Mouse (Mus musculus) limb, embryonic 15.5 days (tissue): ENCODE measurements around the gene Psmd2. TPM values are rescaled to one million over a fixed set of nuclear protein-coding genes. Genes with fewer than 3 reads are reported as not detected.
A peak's percentile ranks its signal among the peaks of the same experiment; 100 is the strongest.

Experiments used
- ATAC-seq: fragments of 200-750 bp; cut with Nextera tagmentation; 2 replicates; pipeline ENCODE4 v1.8.0; 2017; ENCODE audit warnings: low read depth, moderate TSS enrichment; ENCODE audit not compliant: insufficient number of reproducible peaks, low FRiP score, low TSS enrichment
- H3K27ac ChIP-seq: fragments of 300-500 bp; sonication (generic); 2 replicates; pipeline ENCODE4 v1.5.1; 2015; ENCODE audit warnings: moderate library complexity, mild to moderate bottlenecking, inconsistent platforms
- H3K27me3 ChIP-seq: fragments of 300-500 bp; sonication (generic); 2 replicates; pipeline ENCODE4 v1.6.1; 2015; ENCODE audit warnings: inconsistent platforms
- H3K36me3 ChIP-seq: fragments of 300-500 bp; sonication (generic); 2 replicates; pipeline ENCODE4 v1.6.1; 2015; ENCODE audit warnings: inconsistent platforms
- H3K4me1 ChIP-seq: fragments of 300-500 bp; sonication (generic); 2 replicates; pipeline ENCODE4 v1.6.1; 2015; ENCODE audit warnings: inconsistent platforms
- H3K4me2 ChIP-seq: fragments of 300-500 bp; sonication (generic); 2 replicates; pipeline ENCODE4 v1.6.1; 2015; ENCODE audit warnings: mild to moderate bottlenecking, inconsistent platforms
- H3K4me3 ChIP-seq: fragments of 300-500 bp; sonication (generic); 2 replicates; pipeline ENCODE4 v1.5.1; 2015; ENCODE audit warnings: mild to moderate bottlenecking, inconsistent platforms
- H3K9ac ChIP-seq: fragments of 300-500 bp; sonication (generic); 2 replicates; pipeline ENCODE4 v1.6.1; 2015; ENCODE audit warnings: inconsistent platforms
- H3K9me3 ChIP-seq: fragments of 300-500 bp; sonication (generic); 2 replicates; pipeline ENCODE4 v1.6.1; 2016; ENCODE audit warnings: inconsistent platforms
- WGBS: fragments of 180-500 bp; shearing (Covaris S2); methylation state at CpG from one replicate; pipeline ENCODE4 v1.1.7; 2015; 5-methylcytosine and 5-hydroxymethylcytosine counted together
- polyA plus RNA-seq: library from polyadenylated mRNA; unstranded; fragments of >200 nt; fragmentation: Nextera tagmentation; extraction: Ambion mirVana; gene quantifications from 2 replicates; pipeline ENCODE4 v1.2.1, GENCODE M21; 2015

Gene Psmd2
- polyA plus RNA-seq, 1 experiment from 2014 or later: 292 TPM

- under 1% methylated on average over 34 of the region's 37 CpGs for WGBS
- Histone ChIP-seq H3K4me2 (peak within 1 kb of the TSS; percentile 86), H3K36me3 (peaks cover 42% of the 10 kb centered on the region)
These were observed 41.8 kb downstream of the Psmd2 start, which contains the start of gene Fam131a for GRCm38 (mm10) chr16:20693111-20693701. TSS of gene Fam131a (plus strand) at chr16:20693241.

GRCm38 (mm10) chr16:20694781-20695180 lies 43.3 kb downstream of the Psmd2 start:
- H3K27ac ChIP-seq: peak overlapping the region; percentile 80

More at GRCm38 (mm10) chr16:20693111-20693701, 41.8 kb downstream of the Psmd2 start, which contains the start of gene Fam131a:
- Histone ChIP-seq H3K27me3 (no peaks in the 10 kb centered on the region), H3K4me1 (peaks cover 46% of the 10 kb centered on the region), H3K27ac (peak within 1 kb of the TSS; percentile 94), H3K9ac (peak within 1 kb of the TSS; percentile 61), H3K4me3 (peak within 1 kb of the TSS; percentile 65), H3K9me3 (no peaks in the 10 kb centered on the region)
- ATAC-seq: peak; percentile 89

DNA sequence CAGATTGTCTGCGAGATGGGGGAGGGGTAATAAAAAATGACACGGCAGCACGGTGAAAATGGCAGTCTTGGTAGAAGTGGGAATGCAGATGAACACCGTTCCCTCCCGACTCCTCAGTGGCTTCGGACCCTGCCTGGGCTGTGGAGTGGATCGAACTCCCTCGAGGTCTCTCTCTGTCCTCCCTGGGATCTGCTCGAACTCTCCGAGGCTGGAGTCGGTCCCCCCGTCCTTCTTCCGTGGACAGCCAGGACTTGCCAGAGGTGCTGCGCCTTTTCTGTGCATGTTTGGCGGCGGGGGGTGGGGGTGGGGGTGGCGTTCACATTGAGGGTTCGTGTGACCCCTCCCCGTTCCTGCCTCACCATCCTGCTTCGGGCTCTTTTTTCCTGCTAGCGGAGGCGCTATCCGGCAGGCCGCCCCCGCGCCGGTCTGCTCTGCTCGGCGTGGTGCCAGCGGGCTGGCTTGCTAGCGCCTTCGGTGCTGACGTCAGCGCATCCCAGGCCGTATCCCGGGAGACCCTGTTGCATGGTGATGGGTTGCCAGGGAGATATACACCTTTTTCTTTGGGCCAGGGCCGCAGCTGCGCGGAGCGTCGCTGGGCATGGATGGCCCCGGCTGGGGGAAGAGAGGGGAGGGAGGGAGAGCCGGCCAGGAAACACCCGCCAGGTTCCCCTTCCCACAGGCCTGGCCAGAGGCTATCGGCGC lies 44.3 kb downstream of the Psmd2 start:
- Histone ChIP-seq H3K36me3 (peaks cover 36% of the 10 kb centered on the region), H3K9me3 (no peaks in the 10 kb centered on the region), H3K27ac (peak overlapping the region; percentile 80), H3K9ac (peak overlapping the region; percentile 5), H3K4me1 (peaks cover 52% of the 10 kb centered on the region), H3K27me3 (no peaks in the 10 kb centered on the region), H3K4me3 (peak overlapping the region; percentile 44), H3K4me2 (peak overlapping the region; percentile 75)
- ATAC-seq: peak; percentile 73
- WGBS: 2% methylated on average over 46 of the region's 46 CpGs

More at GRCm38 (mm10) chr16:20694781-20695180, 43.3 kb downstream of the Psmd2 start:
- Histone ChIP-seq H3K9me3 (no peaks in the 10 kb centered on the region), H3K4me1 (peaks cover 46% of the 10 kb centered on the region), H3K4me2 (peak overlapping the region; percentile 75; the same call in 1 of the 2 replicates), H3K4me3 (peak overlapping the region; percentile 44), H3K36me3 (peaks cover 39% of the 10 kb centered on the region), H3K9ac (no peak overlapping the region), H3K27me3 (no peaks in the 10 kb centered on the region)
- ATAC-seq: no peak
- WGBS: 58% methylated on average over 8 of the region's 8 CpGs

DNA sequence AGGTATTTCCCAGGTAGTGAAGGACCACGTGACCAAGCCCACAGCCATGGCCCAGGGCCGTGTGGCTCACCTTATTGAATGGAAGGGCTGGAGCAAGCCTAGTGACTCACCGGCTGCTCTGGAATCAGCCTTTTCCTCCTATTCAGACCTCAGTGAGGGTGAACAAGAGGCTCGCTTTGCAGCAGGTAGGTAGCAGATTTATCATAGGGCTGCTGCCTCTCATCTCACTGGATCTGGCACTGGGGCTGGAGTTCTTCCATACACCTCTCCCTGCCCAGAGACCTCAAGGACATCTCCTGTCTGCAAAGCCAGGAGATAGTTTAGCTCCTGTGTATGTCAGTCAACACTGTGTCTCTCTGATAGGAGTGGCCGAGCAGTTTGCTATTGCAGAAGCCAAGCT lies 47.8 kb downstream of the Psmd2 start:
- Histone ChIP-seq H3K9ac (no peak overlapping the region), H3K4me3 (no peak overlapping the region), H3K9me3 (no peaks in the 10 kb centered on the region), H3K27me3 (no peaks in the 10 kb centered on the region), H3K4me1 (peaks cover 49% of the 10 kb centered on the region), H3K4me2 (no peak overlapping the region), H3K36me3 (peaks cover 37% of the 10 kb centered on the region), H3K27ac (no peak overlapping the region)
- 77% methylated on average over 5 of the region's 5 CpGs for WGBS
- ATAC-seq: no peak

DNA sequence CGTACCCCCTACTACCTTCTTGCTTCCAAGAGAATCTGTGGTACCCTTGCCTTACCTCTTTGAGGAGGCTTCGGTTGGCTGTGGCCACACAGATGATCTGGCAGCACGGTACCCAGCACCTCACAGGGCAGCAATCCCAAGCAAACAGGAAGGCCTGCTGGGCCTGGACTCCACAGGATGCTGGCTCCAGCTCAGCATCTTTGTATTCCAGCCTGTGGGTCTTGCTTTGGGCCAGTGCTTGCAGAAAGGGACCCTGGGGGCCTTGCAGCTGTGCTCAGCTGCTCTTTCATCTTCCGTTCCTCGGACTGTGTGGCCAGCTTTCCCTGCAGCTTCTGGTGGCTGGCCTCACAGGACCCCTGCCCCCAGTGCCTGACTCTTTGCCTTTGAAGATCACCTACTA lies 48.6 kb downstream of the Psmd2 start:
- Histone ChIP-seq H3K9me3 (no peaks in the 10 kb centered on the region), H3K27ac (no peak overlapping the region), H3K4me2 (no peak overlapping the region), H3K4me3 (no peak overlapping the region), H3K9ac (no peak overlapping the region), H3K36me3 (peaks cover 43% of the 10 kb centered on the region), H3K4me1 (peaks cover 43% of the 10 kb centered on the region), H3K27me3 (no peaks in the 10 kb centered on the region)
- ATAC-seq: no peak
- 29% methylated on average over 5 of the region's 5 CpGs for WGBS

GRCm38 (mm10) chr16:20701316-20701715 lies 49.9 kb downstream of the Psmd2 start:
- H3K27me3 ChIP-seq: no peaks in the 10 kb centered on the region
- no peak overlapping the region for H3K4me3 ChIP-seq
- H3K9ac ChIP-seq: peak overlapping the region; percentile 24; the same call in 1 of the 2 replicates
- H3K4me1 ChIP-seq: peaks cover 30% of the 10 kb centered on the region
- no peak overlapping the region for H3K4me2 ChIP-seq
- no peak for ATAC-seq
- peak overlapping the region; percentile 59 for H3K27ac ChIP-seq
- peaks cover 55% of the 10 kb centered on the region for H3K36me3 ChIP-seq
- no peaks in the 10 kb centered on the region for H3K9me3 ChIP-seq
- WGBS: 43% methylated on average over 7 of the region's 7 CpGs

DNA sequence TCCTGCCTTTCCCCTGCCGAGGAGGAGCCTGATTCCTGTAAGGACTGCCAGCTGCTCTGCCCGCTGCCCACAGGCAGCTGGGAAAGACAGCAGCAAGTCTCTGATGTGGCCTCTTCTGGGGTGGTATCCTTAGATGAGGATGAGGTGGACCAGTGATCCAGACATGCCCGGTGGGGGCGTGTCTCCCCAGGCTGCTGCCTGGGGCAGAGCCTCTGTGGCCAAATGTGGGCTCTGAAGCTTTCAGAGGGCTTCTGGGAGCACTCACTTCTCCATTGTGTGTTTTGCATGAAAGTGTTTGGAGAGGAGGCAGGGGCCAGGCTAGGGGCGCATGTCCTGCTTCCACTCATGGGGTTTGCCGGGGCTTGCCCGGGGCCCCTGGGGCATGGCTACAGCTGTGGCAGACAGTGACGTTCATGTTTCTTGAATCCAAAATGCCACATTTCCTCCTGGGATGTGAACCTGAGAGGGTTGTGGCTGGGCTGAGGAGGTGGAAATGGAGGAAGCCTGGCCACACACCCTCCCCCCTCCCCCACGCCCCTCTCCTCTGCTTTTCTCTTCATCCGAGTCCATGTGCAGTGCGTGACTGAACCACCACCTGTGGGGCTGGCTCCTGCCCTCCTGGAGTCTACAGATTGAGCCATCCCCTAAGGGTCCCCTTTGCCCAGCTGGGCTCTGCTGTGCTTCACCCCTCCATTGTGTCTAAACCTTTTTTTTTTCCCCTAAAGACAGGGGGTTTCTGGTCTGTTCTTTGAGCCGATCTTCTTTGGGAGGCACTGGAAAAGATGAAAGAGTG lies 50.5 kb downstream of the Psmd2 start:
- Histone ChIP-seq H3K4me2 (peak overlapping the region; percentile 10; the same call in 1 of the 2 replicates), H3K4me1 (peaks cover 26% of the 10 kb centered on the region), H3K9me3 (no peaks in the 10 kb centered on the region), H3K9ac (peak overlapping the region; percentile 24; the same call in 1 of the 2 replicates), H3K36me3 (peaks cover 61% of the 10 kb centered on the region), H3K4me3 (no peak overlapping the region), H3K27me3 (no peaks in the 10 kb centered on the region), H3K27ac (peak overlapping the region; percentile 59)
- 16% methylated on average over 12 of the region's 12 CpGs for WGBS
- ATAC-seq: no peak

- Histone ChIP-seq H3K27me3 (no peaks in the 10 kb centered on the region), H3K4me2 (peak overlapping the region; percentile 10; the same call in 1 of the 2 replicates), H3K9me3 (no peaks in the 10 kb centered on the region), H3K4me1 (peaks cover 26% of the 10 kb centered on the region), H3K36me3 (peaks cover 67% of the 10 kb centered on the region), H3K27ac (peak overlapping the region; percentile 59), H3K9ac (no peak overlapping the region), H3K4me3 (no peak overlapping the region)
- 16% methylated on average over 8 of the region's 8 CpGs for WGBS
- peak; percentile 11; the same call in 1 of the 2 replicates for ATAC-seq
These were observed 51.1 kb downstream of the Psmd2 start for GRCm38 (mm10) chr16:20702522-20702893.

GRCm38 (mm10) chr16:20703071-20703470 lies 51.6 kb downstream of the Psmd2 start:
- Histone ChIP-seq H3K36me3 (peaks cover 73% of the 10 kb centered on the region), H3K9ac (no peak overlapping the region), H3K9me3 (no peaks in the 10 kb centered on the region), H3K27me3 (no peaks in the 10 kb centered on the region), H3K27ac (no peak overlapping the region), H3K4me1 (peaks cover 26% of the 10 kb centered on the region), H3K4me2 (no peak overlapping the region), H3K4me3 (no peak overlapping the region)
- no peak for ATAC-seq
- 90% methylated on average over 10 of the region's 10 CpGs for WGBS

DNA sequence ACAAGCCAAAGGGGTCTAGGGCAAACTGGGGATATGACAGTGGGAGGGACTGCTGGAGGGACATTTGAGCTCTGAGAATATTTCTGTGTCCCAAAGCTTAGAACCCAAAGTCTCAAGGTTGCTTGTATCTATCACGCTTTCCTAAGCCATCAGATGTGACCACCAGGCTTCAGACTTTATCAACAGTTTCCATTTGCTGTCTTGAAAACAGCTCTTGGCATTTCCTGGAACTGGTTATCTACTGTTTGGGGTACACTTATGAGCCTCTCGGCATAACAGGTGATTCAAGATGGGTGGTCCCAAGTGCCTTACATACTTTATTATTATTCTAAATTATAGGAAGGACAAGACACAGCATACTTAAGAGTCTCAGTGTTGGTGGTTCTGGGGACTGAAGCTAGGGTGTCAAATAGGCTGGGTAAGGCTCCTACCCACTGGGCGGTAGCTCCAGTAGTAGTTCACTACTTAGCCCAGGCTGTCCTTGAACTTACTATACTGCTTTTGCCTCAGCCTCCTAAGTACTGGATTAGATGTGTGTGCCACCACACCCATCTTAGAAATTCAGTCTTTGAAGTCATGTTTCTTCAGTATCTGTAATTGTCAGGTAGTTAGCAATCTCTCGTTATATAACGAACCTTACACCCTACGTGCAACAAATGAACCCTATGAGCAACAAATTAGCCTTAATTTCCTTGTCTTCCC lies 52.4 kb downstream of the Psmd2 start:
- Histone ChIP-seq H3K27ac (no peak overlapping the region), H3K9me3 (no peaks in the 10 kb centered on the region), H3K4me3 (no peak overlapping the region), H3K4me1 (peaks cover 26% of the 10 kb centered on the region), H3K4me2 (no peak overlapping the region), H3K27me3 (no peaks in the 10 kb centered on the region), H3K9ac (no peak overlapping the region), H3K36me3 (peaks cover 77% of the 10 kb centered on the region)
- ATAC-seq: no peak
- 84% methylated on average over 6 of the region's 6 CpGs for WGBS

DNA sequence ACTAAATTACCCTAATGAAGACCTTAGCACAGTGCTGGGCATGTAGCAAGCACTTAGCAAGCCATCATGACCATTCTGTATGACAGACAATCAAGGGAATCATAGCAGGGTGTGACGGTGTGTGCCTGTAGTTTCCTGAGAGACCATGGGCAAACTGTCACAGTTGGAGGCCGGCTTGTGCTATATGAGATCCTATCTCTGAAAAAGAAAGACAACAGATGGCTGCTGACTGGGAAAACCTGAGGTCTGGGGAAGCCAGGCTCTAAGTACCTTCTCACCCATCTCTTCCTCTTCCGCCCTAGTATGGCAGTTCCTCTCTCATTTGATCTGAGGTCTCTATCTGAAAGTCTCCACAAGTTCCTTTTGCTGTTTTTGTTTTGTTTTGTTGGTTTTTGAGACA lies 54.3 kb downstream of the Psmd2 start:
- no peak for ATAC-seq
- whole genome bisulfite sequencing: 85% methylated on average over 3 of the region's 3 CpGs
- no peaks in the 10 kb centered on the region for H3K9me3 ChIP-seq
- H3K36me3 ChIP-seq: peaks cover 76% of the 10 kb centered on the region
- H3K4me2 ChIP-seq: no peak overlapping the region
- no peaks in the 10 kb centered on the region for H3K27me3 ChIP-seq
- H3K27ac ChIP-seq: no peak overlapping the region
- H3K4me3 ChIP-seq: no peak overlapping the region
- no peak overlapping the region for H3K9ac ChIP-seq
- H3K4me1 ChIP-seq: peaks cover 20% of the 10 kb centered on the region
